Mouse (Mus musculus) heart, postnatal 10 days (tissue): Measurements from ENCODE around the gene Syngr3. TPM values are rescaled to one million over a fixed set of nuclear protein-coding genes. Genes with fewer than 3 reads are reported as not detected.
A peak's percentile ranks its signal among the peaks of the same experiment; 100 is the strongest.
"Not testable (repeated sequence)": the region's sequence is repeated elsewhere in the genome, so short reads cannot be mapped to it uniquely, and the experiment has no call there.

Experiments
- DNase-seq, 2 experiments: peaks; one replicate each; pipeline ENCODE4 v3.0.0; 2021
- intact Hi-C: fragments of 180-260 bp; cut with DNase I; formaldehyde crosslinking; loops from one replicate; pipeline ENCODE4 v1.15.1; 2025
- total RNA-seq, 2 experiments: library from RNA; stranded (reverse); gene quantifications; 2 replicates each; pipeline ENCODE4 v1.2.3; 2021

Gene Syngr3
- total RNA-seq, 2 experiments from 2014 or later, result not detected

DNA sequence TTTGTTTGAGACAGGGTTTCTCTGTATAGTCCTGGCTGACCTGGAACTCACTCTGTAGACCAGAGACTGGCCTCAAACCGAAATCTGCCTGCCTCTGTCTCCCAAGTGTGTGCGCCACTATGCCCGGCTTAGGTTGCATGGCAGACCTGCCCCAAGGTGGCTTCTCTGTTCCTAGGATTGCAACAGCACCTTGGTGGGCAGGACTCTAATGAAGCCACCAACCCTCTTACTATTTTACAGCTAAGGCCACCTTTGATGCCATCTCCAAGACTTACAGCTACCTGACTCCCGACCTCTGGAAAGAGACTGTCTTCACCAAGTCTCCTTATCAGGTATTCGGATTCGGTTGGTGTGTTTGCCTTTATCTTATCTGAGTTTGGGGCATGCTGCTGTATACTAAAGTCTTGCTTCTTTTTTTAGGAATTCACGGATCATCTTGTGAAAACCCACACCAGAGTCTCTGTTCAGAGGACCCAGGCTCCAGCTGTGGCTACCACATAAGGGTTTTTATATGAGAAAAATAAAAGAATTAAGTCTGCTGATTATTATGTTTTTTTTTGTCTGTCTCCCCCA is 31.7 kb upstream of the Syngr3 start:
- DNase-seq, intact Hi-C loops: not testable (repeated sequence)

DNA sequence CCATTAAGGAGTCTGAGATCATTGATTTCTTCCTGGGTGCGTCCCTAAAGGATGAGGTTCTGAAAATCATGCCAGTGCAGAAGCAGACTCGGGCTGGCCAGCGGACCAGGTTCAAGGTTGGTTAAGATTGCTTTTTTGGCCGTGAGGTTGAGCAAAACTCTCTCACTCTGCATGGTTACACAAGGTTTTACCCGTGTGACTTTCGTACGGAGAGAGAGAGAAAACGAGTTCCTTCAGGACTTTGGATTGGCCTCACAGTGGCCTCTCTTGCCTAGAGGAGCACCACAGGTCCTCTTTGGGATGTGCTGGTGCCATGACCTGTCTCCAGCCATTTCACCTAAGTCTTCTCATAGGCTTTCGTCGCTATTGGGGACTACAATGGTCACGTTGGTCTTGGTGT is 30.9 kb upstream of the Syngr3 start:
- DNase-seq, intact Hi-C loops: not testable (repeated sequence)

DNA sequence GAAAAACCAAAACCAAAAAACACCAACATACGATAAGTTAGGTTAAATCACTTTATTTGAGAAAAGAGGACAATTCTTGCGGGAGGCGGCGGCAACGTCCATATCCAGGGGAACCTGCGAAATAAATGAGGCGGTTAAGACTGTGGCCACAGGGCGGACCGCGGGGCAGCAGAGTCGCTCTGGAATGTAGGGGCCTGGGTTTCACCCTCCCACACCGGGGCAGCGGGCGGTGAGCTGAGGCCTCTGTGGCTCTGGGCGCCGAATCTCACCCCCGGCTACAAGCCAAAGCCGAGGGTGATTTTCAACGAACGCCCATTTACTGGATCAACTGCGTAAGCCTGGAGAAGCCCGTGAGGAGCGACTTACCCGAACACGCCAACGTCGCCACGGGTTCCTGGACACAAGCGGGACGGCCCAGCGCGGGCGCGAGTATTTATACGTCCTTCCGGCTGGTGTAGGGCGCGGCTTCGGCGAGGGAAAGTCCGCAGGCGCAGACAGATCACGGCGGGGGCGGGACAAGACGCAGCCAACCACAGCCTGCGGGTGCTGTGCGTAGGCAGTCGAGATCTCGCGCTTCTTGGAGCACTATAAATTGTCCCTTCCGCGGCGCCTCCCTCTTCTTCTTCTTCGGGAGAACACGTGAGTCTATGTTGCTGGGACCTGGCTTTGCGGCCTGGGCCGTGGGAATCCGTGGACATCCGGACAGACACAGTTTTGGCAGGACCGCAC is 29.9 kb upstream of the Syngr3 start:
- peak; percentile 98 to 99 for DNase-seq
- intact Hi-C loops, result no loop called here

DNA sequence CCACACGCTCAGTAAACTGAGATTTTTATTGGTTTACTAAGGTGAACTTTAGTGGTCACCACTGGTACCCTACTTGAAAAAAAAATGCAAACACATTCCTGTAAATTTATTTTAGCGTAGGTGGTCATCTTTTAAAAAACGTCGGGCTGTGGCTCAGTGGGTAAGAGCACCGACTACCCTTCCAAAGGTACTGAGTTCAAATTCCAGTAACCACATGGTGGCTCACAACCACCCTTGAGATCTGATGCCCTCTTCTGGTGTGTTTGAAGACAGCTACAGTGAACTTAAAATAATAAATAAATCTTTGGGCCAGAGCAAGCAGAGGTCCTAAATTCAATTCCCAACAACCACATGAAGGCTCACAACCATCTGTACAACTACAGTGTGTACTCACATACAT is 29.2 kb upstream of the Syngr3 start:
- DNase-seq, intact Hi-C loops: not testable (repeated sequence)

DNA sequence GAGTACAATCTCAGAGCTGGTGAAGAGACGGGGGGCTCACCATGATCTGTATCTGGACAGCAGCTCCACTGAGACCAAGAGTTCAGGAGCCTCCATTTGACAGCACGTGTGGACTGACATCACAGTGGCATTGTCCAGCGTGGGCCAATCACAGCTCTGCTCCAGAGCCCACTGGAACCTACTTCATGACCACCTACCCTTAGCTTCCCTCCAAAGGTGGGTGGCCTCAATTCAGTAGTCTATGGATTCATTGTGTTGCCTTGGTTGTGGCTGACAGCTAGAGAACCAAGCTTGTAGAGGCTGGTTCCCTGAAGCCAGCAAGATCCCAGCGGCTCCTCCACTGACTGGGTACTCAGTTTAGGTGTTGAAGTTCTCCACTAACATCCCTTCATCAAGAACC is 28.2 kb upstream of the Syngr3 start, which contains the start of the genes Rnf151 and Rps2:
Gene Rnf151, minus strand, starts transcription at position 121 of the 400 bp plus-strand sequence.
Gene Rps2, plus strand, starts transcription at position 174 of the 400 bp plus-strand sequence.
- no peak for DNase-seq
- intact Hi-C loops, result no loop called here

DNA sequence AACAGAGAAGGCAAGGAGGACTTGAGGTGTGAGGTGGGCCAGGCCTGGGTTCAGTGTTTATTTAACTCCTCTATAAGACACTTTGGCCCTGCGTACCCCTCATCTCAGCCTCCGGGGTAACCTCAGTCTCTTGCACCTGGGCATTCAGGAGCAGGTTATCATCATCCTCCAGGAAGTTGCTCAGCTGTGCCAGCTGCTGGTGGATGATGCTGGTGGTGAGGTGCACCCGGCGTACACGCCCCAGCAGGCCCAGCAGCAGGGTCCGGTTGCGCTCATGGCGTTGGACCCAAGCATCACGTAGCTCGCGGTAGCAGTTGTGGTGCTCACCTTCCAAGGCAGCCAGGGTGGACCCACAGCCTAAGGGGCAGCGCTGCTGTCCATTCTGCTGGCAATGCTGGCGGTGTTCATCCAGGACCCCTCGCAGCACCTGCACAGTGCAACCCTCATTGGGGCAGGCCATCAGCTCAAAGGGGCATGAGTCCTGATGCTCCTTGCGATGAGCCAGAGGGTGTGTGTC is 26.5 kb upstream of the Syngr3 start:
- intact Hi-C loops, result no loop called here
- DNase-seq, result no peak

DNA sequence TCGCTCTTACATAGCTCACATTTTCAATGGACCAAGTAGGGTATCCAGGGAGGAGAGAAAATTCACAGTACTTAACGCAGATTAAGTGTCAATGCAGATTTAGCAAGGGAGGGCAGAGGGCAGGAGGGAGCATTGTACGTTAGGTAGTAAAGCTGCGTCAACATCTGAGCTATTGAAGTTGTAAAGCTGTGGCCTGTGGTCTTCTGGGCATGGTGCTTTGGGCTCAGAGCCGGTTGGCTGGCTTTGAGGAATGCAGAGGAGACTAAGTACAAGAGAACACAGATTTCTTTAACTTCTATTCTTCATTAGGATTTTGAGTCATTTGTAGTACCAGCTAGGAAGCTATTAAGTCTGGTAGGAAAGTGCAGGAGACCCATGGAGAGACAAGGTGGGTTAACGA is 25.8 kb upstream of the Syngr3 start:
- no peak for DNase-seq
- intact Hi-C loops, result no loop called here

DNA sequence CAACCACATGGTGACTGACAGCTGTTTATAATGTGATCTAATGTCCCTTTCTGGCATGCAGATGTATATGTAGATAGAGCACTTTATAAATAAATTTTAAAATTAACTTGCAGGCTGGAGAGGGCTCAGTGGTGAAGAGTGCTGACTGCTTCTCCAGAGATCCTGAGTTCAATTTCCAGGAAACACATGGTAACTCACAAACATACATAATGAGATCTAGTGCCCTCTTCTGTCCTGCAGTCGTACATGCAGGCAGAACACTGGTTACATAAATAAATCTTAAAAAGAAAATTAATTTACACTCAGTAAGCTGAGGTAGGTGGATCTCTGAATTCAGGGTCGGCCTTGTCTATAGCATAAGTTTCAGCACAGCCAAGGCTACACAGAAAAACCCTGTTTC is 18.9 kb upstream of the Syngr3 start:
- DNase-seq, result no peak
- intact Hi-C loops, result no loop called here

DNA sequence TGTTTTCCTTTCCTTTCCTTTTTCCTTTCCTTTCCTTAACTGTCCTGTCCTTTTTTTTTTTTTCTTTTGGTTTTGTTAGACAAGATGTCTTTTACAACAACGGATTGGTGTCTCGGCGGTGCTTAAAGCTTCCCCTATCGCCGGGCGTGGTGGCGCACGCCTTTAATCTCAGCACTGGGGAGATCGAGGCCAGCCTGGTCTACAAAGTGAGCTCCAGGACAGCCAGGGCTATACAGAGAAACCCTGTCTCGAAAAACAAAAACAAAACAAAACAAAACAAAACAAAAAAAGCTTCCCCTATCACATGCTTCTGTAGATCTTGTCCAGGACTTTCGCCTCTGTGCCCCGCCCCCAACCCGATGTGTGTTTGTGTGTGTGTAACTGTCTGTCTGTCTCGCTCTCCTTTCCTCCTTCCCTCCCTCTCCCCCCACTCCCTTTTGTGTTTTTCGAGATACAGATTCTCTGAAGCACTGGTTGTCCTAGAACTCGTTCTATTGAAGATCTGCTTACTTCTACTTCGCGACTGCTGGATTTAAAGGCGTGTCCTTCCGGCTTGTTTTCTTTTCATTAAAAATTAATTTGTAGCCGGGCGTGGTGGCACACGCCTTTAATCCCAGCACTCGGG is 18.2 kb upstream of the Syngr3 start:
- intact Hi-C loops, result no loop called here

DNA sequence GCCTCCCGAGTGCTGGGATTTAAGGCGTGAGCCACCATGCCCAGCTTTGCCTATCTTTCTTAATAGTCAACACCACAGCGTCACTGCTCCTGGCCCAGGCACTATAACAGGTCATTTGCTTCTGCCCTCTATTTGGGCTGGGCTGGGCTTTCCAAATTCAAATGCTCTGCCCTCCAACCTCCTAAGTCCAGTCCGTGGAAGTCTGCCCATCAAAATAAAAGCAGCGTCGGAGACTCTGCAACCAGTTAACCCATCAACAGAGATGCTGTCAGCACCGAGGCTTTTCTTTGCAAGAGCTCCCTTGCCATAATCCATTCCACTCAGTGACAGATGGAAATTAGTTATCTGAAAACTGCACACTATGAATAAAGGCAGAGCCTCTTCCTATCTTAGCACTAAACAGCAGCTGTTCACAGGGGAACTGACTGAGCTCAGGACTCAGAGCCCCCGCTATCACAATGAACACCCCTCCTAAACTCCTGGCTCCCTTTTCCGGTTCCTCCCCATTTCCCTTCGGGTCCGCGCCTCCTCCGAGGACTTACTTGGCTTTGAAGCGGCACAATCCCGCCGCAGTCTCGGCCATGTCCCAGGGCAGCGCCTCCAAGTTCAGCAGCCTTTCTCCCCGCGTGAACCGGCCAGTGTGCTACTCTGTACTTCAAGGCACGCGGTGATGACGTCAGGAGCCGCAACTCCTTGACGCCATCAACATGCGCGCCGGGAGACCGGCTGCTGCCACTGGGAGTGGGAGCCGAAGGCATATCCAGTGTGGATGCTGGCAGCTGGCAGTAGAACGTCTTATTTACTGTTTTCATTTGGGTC is 17.4 kb upstream of the Syngr3 start, which contains the start of gene Tbl3:
Gene Tbl3, minus strand, starts transcription at position 679 of the 819 bp plus-strand sequence.
- intact Hi-C loops, result no loop called here
- DNase-seq, result peak; percentile 96 to 98

More for the DNA sequence above, 18.2 kb upstream of the Syngr3 start:
- no peak for DNase-seq

DNA sequence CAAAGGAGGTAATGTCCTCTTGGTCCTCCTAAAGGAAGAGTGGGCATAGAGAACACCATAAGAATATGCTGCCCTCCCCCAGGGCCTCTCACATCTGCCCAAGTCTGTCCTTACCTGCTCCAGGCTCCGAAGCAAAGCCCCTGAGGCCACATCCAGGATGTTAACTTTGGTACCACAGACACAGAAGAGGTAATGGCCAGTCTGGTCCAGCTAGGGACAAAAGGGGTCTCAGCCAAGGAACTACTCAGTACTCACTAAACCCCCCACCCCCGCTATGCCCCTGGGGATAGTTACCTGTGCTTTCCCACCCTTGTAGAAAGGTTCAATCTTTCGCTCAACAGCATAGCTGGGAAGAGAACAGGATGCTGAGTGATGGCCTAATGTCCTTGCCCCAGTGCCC is 16.1 kb upstream of the Syngr3 start:
- no peak for DNase-seq
- intact Hi-C loops, result no loop called here

DNA sequence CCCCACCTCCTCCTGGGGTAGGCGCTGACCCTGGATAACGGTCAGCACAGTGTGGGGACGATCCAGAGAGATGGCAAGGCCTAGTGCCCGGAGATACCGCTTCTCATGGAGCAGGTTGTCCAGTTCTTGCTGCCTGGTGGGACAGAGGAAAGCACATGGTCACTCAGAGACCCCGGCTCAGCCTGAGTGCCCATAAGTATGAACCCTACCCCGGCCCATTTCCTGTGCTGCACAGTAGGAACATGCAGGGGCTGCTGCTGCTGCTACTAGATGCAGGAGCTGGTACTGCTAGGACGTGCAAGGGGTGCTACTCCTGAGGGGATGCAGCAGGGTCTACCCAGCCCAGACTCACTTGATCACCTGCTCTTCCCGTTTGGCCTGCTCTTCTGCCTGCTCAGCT is 11.5 kb upstream of the Syngr3 start:
- intact Hi-C loops, result no loop called here
- DNase-seq, result no peak

DNA sequence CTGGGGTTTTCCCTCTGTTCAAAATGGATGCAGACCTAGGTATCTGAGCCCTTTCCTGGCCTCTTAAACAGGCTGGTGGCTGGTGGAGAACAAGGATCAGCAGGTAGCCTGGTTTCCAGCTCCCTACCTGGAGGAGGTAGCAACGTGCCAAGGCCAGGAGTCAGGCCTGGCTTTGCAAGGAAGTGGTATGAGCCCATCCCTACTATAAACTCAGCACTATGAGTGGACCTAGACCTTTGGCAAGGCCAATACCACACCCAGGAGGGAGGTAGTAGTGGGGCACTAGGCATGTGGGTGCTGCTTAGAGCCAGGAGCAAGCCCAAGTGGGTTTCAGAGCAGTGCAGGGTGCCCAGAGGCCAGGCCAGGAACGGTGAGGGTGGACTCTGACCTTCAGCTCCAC is 9.7 kb upstream of the Syngr3 start:
- DNase-seq, result no peak
- intact Hi-C loops, result no loop called here

DNA sequence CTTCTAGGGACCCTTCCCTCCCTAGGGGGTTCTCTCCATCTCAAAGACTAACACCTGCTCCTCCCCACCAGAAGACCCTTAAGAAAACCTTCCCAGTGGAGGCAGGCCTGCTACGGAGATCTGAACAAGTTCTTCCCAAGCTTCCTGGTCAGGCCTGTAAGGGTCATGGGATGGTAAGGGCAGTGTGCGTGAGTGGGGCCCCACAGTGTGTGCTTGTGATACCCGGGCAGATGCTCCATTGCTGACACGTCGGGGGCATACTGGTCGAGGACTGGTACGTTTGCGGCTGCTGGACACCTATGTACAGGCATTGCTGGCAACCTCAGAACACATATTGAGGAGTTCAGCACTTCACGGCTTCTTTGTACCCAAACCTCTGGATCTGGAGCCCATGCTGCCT is 9.0 kb upstream of the Syngr3 start:
- intact Hi-C loops, result no loop called here
- no peak for DNase-seq

DNA sequence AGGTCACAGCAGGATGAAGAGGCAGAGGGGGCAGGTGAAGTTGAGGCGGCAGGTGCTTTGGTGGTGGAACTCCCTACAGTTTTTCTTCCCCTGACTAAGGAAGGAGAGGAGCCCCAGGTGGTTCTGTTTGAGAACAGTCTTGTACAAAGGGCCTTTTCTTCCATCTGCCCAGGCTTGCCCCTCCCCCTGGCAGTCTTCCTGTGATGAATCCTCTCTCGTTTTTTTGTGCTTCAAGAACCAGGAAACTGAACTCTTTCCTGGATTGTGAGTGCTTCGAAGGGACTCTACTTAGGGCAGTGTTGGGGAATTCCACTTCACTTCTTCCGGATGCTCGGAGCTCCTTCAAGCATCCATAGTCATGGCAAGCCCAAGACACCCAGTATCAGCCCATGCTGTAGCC is 8.2 kb upstream of the Syngr3 start:
- intact Hi-C loops, result no loop called here

DNA sequence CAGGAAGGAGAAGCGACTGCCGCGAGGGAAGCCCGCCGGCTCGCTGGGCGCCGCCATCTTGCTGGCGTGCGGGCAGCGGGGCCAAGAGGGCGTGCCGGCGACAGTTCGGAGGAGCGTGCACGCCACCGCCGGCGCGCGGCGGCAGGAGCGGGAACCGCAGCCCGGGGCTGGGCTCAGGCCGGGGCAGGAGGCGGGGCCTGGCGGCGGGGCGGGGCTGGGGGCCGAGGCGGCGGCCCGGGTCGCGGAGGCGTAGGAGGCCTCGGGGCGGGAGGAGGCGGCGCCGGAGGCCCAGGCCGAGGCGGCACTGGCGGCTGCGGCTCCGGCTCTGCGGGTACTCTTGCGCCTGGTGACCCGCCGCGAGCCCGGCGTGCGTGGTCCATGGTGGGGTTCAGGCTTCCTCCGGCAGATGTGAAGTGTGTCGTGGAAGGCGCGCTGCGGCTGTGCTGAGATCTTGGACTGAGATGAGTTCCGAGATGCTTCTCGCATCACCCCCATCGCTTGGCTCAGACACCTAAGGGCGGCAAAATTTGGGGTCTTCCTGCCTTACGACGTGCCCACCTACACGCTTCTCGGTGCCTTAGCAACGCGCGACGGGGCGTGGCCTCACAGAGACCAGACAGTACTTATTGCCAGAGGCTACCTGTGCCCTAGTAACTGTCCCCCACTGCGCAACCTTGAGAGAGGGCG is 6.4 kb upstream of the Syngr3 start, which contains the start of the genes Gfer and Noxo1:
Gene Gfer, minus strand, starts transcription at position 146 of the 687 bp plus-strand sequence.
Gene Noxo1, plus strand, starts transcription at position 224 of the 687 bp plus-strand sequence.
- intact Hi-C loops, result no loop called here
- DNase-seq, result peak; percentile 90 to 93

More for the DNA sequence above, 8.2 kb upstream of the Syngr3 start:
- DNase-seq, result peak in 1 of 2 experiments; percentile 31

DNA sequence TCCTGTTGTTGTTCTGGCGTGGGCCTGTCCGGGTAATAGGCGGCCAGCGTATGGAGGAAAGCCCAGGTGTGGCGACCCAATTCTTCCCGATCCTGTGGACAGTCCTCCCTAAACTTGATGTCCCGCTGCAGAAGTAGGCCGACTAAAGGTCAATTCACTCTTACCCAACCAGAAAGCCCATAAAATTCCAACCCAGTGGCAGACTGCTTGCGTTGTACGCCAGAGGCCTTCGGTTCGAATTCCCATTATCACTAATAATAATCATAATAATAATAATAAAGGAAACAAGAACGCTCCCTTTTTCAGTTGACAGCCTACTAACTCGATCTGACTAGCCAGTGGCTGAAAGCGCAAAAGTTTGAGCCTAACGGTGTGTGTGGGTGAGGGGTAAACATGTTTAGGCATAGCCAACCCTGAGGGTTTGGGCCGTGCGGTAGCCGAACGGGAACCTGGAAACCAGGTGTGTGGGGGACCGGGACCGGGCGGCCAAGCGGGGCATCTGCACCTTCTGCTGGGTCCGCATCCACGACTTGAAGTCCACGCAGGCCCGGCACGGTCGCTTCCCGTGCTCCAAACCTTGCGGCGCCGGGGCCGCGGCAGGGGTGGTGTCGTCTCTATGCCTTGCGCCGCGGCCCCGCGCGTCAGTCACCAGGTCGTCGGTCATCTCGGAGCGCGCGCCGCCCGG is 5.7 kb upstream of the Syngr3 start:
- DNase-seq, result no peak
- intact Hi-C loops, result no loop called here

DNA sequence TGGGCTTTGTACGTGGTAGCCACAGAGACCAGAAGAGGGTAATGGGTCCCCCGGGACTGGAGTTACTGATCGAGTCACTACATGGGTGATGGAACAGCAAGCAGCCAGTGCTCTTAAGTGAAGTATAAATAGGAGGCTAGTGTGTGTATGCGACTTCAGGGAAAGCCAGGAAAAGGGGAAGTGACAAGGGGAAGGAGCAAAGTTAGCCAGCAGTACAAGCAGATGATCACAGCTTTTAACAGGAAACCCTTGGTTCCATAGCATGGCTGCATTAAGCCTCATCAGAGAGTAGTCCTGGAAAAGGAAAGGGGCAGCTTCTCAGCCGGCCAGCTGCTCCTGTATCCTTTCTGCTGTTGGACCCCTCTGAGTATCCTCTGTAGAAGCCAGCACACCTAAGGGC is 2.6 kb upstream of the Syngr3 start:
- no peak for DNase-seq
- intact Hi-C loops, result no loop called here

DNA sequence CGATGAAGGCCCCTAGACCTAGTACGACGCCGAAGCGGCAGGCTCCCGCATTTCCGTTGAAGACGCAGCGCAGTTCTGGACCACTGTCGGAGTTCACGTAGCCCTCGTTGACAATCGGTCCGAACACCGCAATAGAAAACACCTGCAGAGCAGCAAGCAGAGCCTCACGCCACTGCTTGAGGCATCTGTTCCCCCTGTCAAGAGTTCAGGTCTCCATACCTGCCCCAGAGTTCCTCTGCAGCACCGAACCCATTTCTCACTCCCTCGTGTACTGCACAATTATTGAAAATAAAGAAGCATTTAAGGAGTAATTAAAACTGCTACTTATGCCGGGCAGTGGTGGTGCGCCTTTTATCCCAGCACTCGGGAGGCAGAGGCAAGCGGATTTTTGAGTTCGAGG is 2.2 kb downstream of the Syngr3 start:
- no peak for DNase-seq
- intact Hi-C loops, result no loop called here
